Mouse (Mus musculus): Measurements from ENCODE around the gene Wdr45b. TPM values are rescaled to one million over a fixed set of nuclear protein-coding genes. Genes with fewer than 3 reads are reported as not detected.
"Not testable (repeated sequence)": the region's sequence is repeated elsewhere in the genome, so short reads cannot be mapped to it uniquely, and the experiment has no call there.

Wdr45b gene
- 37.5 and 42.5 TPM in 2 replicates for polyA plus RNA-seq (2012; rRNA removed)

GRCm38 (mm10) chr11:121354091-121354707 is at the start of gene Wdr45b:
TSS of gene Wdr45b (minus strand) at chr11:121354445.
- WGBS, result under 1% methylated on average over 69 of the region's 69 CpGs
- peak; percentile 85 for DNase-seq (ENCODE audit: low read depth, low spot score)

GRCm38 (mm10) chr11:121392405-121392804 is 38.2 kb upstream of the Wdr45b start:
- WGBS, result 88% methylated on average over 3 of the region's 3 CpGs
- DNase-seq (ENCODE audit: low read depth, low spot score), result no peak

- 67% methylated on average over 3 of the region's 3 CpGs for WGBS
- DNase-seq (ENCODE audit: low read depth, low spot score), result no peak
Measured at GRCm38 (mm10) chr11:121390793-121391192, 36.5 kb upstream of the Wdr45b start.

- 6% methylated on average over 6 of the region's 6 CpGs for WGBS
- DNase-seq (ENCODE audit: low read depth, low spot score), result no peak
Measured at GRCm38 (mm10) chr11:121388554-121388945, 34.3 kb upstream of the Wdr45b start.

GRCm38 (mm10) chr11:121387750-121388553 is 33.7 kb upstream of the Wdr45b start, which contains the start of gene Rab40b:
TSS of gene Rab40b (minus strand) at chr11:121388251.
- WGBS, result 1% methylated on average over 61 of the region's 61 CpGs
- peak; percentile 86 for DNase-seq (ENCODE audit: low read depth, low spot score)

- 62% methylated on average over 6 of the region's 6 CpGs for WGBS
- no peak for DNase-seq (ENCODE audit: low read depth, low spot score)
Measured at GRCm38 (mm10) chr11:121380294-121380693, 26.0 kb upstream of the Wdr45b start.

GRCm38 (mm10) chr11:121378644-121379043 is 24.4 kb upstream of the Wdr45b start:
- DNase-seq (ENCODE audit: low read depth, low spot score), result no peak

- no peak for DNase-seq (ENCODE audit: low read depth, low spot score)
- WGBS, result 55% methylated on average over 6 of the region's 6 CpGs
Measured at GRCm38 (mm10) chr11:121373305-121373704, 19.1 kb upstream of the Wdr45b start.

GRCm38 (mm10) chr11:121370337-121370994 is 16.2 kb upstream of the Wdr45b start:
- DNase-seq (ENCODE audit: low read depth, low spot score), result no peak
- 76% methylated on average over 6 of the region's 6 CpGs for WGBS

GRCm38 (mm10) chr11:121369622-121370021 is 15.4 kb upstream of the Wdr45b start:
- WGBS, result 65% methylated on average over 6 of the region's 6 CpGs
- DNase-seq (ENCODE audit: low read depth, low spot score), result no peak

GRCm38 (mm10) chr11:121368731-121369130 is 14.5 kb upstream of the Wdr45b start:
- no peak for DNase-seq (ENCODE audit: low read depth, low spot score)
- whole genome bisulfite sequencing, result 57% methylated on average over 1 of the region's 1 CpGs

GRCm38 (mm10) chr11:121367170-121367707 is 13.0 kb upstream of the Wdr45b start:
- 52% methylated on average over 5 of the region's 5 CpGs for WGBS

GRCm38 (mm10) chr11:121362212-121362611 is 8.0 kb upstream of the Wdr45b start:
- DNase-seq (ENCODE audit: low read depth, low spot score), result no peak
- 31% methylated on average over 5 of the region's 5 CpGs for WGBS

More at GRCm38 (mm10) chr11:121367170-121367707, 13.0 kb upstream of the Wdr45b start:
- no peak for DNase-seq (ENCODE audit: low read depth, low spot score)

- no peak for DNase-seq (ENCODE audit: low read depth, low spot score)
- 2% methylated on average over 41 of the region's 41 CpGs for WGBS
Measured at GRCm38 (mm10) chr11:121353326-121354090, 737 bp downstream of the Wdr45b start.

- not testable (repeated sequence) for DNase-seq (ENCODE audit: low read depth, low spot score)
- WGBS, result 78% methylated on average over 3 of the region's 3 CpGs
Measured at GRCm38 (mm10) chr11:121348727-121349126, 5.5 kb downstream of the Wdr45b start.

- 61% methylated on average over 2 of the region's 2 CpGs for WGBS
- DNase-seq (ENCODE audit: low read depth, low spot score), result no peak
Measured at GRCm38 (mm10) chr11:121348166-121348565, 6.1 kb downstream of the Wdr45b start.

- DNase-seq (ENCODE audit: low read depth, low spot score), result no peak
- WGBS, result 26% methylated on average over 2 of the region's 2 CpGs
Measured at GRCm38 (mm10) chr11:121347036-121347435, 7.2 kb downstream of the Wdr45b start.

- not testable (repeated sequence) for DNase-seq (ENCODE audit: low read depth, low spot score)
- WGBS, result 63% methylated on average over 1 of the region's 1 CpGs
Measured at GRCm38 (mm10) chr11:121342423-121342822, 11.8 kb downstream of the Wdr45b start.

- WGBS, result 82% methylated on average over 1 of the region's 1 CpGs
- DNase-seq (ENCODE audit: low read depth, low spot score), result no peak
Measured at GRCm38 (mm10) chr11:121340287-121340686, 14.0 kb downstream of the Wdr45b start.
